Mouse (Mus musculus) frontal cortex, adult (tissue): ENCODE data around the gene Olfr136.

ENCODE experiments used
- ATAC-seq: cut with Nextera tagmentation; 2 replicates; pipeline ENCODE4 v1.9.2; 2017; ENCODE audit warnings: mild to moderate bottlenecking, moderate library complexity, mixed read lengths; ENCODE audit not compliant: low TSS enrichment

The Olfr136 gene

GRCm38 (mm10) chr17:38329531-38329930, at the start of gene Olfr136:
Gene Olfr136 (plus strand): TSS chr17:38329831.
- ATAC-seq = no peak

GRCm38 (mm10) chr17:38307470-38307869, 22.2 kb upstream of the Olfr136 start, which contains the start of gene Olfr137:
Gene Olfr137 (minus strand): TSS chr17:38307570.
- no peak for ATAC-seq
